Mouse (Mus musculus) liver, embryonic 16.5 days (tissue): ENCODE measurements around the gene Hmcn1. TPM values are rescaled to one million over a fixed set of nuclear protein-coding genes. Genes with fewer than 3 reads are reported as not detected.

Source experiments
- ATAC-seq: fragments of 200-750 bp; cut with Nextera tagmentation; 2 replicates; pipeline ENCODE4 v1.8.0; 2017; ENCODE audit warnings: low read depth, mild to moderate bottlenecking, moderate number of reproducible peaks, moderate library complexity
- H3K27ac ChIP-seq: fragments of 300-500 bp; sonication (generic); 2 replicates; pipeline ENCODE4 v1.5.1; 2014; ENCODE audit warnings: mild to moderate bottlenecking, low read length
- H3K27me3 ChIP-seq: fragments of 300-500 bp; sonication (generic); 2 replicates; pipeline ENCODE4 v1.6.1; 2014; ENCODE audit warnings: low read depth, low read length, mixed read lengths; ENCODE audit not compliant: control insufficient read depth, insufficient read depth
- H3K36me3 ChIP-seq: fragments of 300-500 bp; sonication (generic); 2 replicates; pipeline ENCODE4 v1.6.1; 2014; ENCODE audit warnings: mild to moderate bottlenecking; ENCODE audit not compliant: control insufficient read depth, insufficient read depth
- H3K4me1 ChIP-seq: fragments of 300-500 bp; sonication (generic); 2 replicates; pipeline ENCODE4 v1.6.1; 2014; ENCODE audit warnings: low read depth, low read length, mixed read lengths; ENCODE audit not compliant: control insufficient read depth
- H3K4me2 ChIP-seq: fragments of 300-500 bp; sonication (generic); 2 replicates; pipeline ENCODE4 v1.6.1; 2014; ENCODE audit warnings: low read depth, low read length, mixed read lengths
- H3K4me3 ChIP-seq: fragments of 300-500 bp; sonication (generic); 2 replicates; pipeline ENCODE4 v1.5.1; 2014; ENCODE audit warnings: low read depth, mild to moderate bottlenecking, low read length
- H3K9ac ChIP-seq: fragments of 300-500 bp; sonication (generic); 2 replicates; pipeline ENCODE4 v1.6.1; 2014; ENCODE audit warnings: low read depth, low read length
- H3K9me3 ChIP-seq: fragments of 300-500 bp; sonication (generic); replicated peaks from 2 replicates; pipeline ENCODE4 v1.6.1; 2016; ENCODE audit warnings: low read length; ENCODE audit not compliant: control insufficient read depth
- WGBS: fragments of 180-500 bp; shearing (Covaris S2); extraction: QIAGEN DNeasy Blood & Tissue Kit; methylation state at CpG from one replicate; pipeline ENCODE4 v1.1.7; 2014; ENCODE audit not compliant: insufficient replicate concordance; 5-methylcytosine and 5-hydroxymethylcytosine counted together
- polyA plus RNA-seq: library from polyadenylated mRNA; unstranded; fragments of >200 nt; fragmentation: Nextera tagmentation; extraction: Ambion mirVana; gene quantifications from 2 replicates; pipeline ENCODE4 v1.2.1, GENCODE M21; 2015

Hmcn1 gene
- polyA plus RNA-seq, 1 experiment from 2014 or later = 2.0 TPM

GRCm38 (mm10) chr1:151033291-151033690 is 40.1 kb upstream of the Hmcn1 start:
- ATAC-seq = no peak

DNA sequence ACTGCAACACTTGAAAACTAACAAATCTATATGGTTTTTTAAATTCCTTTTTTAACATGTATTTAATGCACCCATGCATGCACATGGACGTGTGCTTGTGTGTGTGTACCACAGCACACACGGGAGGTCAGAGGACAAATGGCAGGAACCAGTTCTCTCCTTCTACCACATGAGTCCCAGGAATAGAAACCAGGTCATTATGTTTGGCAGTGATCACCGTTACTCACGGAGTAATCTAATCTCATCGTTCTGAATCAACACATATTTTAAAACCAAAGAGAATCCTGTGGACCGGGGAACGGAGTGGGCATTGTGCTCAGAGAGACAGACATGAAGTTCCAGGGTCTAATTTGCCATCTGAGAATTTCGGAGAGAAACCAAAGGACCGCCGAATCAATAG is 38.3 kb upstream of the Hmcn1 start:
- H3K4me3 ChIP-seq = no peak overlapping the region
- no peaks in the 10 kb centered on the region for H3K36me3 ChIP-seq
- no peaks in the 10 kb centered on the region for H3K9me3 ChIP-seq
- no peak overlapping the region for H3K4me2 ChIP-seq
- no peak for ATAC-seq
- 69% methylated on average over 10 of the region's 10 CpGs for WGBS
- H3K27me3 ChIP-seq = no peaks in the 10 kb centered on the region
- H3K27ac ChIP-seq = no peak overlapping the region
- H3K9ac ChIP-seq = no peak overlapping the region
- H3K4me1 ChIP-seq = no peaks in the 10 kb centered on the region

More at GRCm38 (mm10) chr1:151033291-151033690, 40.1 kb upstream of the Hmcn1 start:
- Histone ChIP-seq H3K27me3 (no peaks in the 10 kb centered on the region), H3K4me3 (no peak overlapping the region), H3K27ac (no peak overlapping the region), H3K4me1 (no peaks in the 10 kb centered on the region), H3K36me3 (no peaks in the 10 kb centered on the region), H3K9me3 (no peaks in the 10 kb centered on the region), H3K9ac (no peak overlapping the region), H3K4me2 (no peak overlapping the region)

- Histone ChIP-seq H3K4me2 (no peak overlapping the region), H3K27me3 (no peaks in the 10 kb centered on the region), H3K27ac (no peak overlapping the region), H3K9ac (no peak overlapping the region), H3K36me3 (no peaks in the 10 kb centered on the region), H3K4me3 (no peak overlapping the region), H3K4me1 (no peaks in the 10 kb centered on the region), H3K9me3 (no peaks in the 10 kb centered on the region)
- 67% methylated on average over 8 of the region's 8 CpGs for WGBS
- no peak for ATAC-seq
Measured at GRCm38 (mm10) chr1:151031086-151031485, 37.9 kb upstream of the Hmcn1 start.

- no peaks in the 10 kb centered on the region for H3K9me3 ChIP-seq
- no peaks in the 10 kb centered on the region for H3K4me1 ChIP-seq
- H3K36me3 ChIP-seq = no peaks in the 10 kb centered on the region
- peak overlapping the region; percentile 26; the same call in 1 of the 2 replicates for H3K27ac ChIP-seq
- peak; percentile 45; the same call in 1 of the 2 replicates for ATAC-seq
- 32% methylated on average over 19 of the region's 19 CpGs for WGBS
- peak overlapping the region; percentile 38 for H3K4me2 ChIP-seq
- no peak overlapping the region for H3K9ac ChIP-seq
- H3K4me3 ChIP-seq = 0 out of 2 replicates have a peak overlapping the region, but pooled peaks have one; percentile 9
- H3K27me3 ChIP-seq = no peaks in the 10 kb centered on the region
Measured at GRCm38 (mm10) chr1:151025049-151025773, 32.0 kb upstream of the Hmcn1 start.

- no peaks in the 10 kb centered on the region for H3K9me3 ChIP-seq
- WGBS = 55% methylated on average over 2 of the region's 2 CpGs
- ATAC-seq = no peak
Measured at GRCm38 (mm10) chr1:151019273-151019890, 26.1 kb upstream of the Hmcn1 start.

GRCm38 (mm10) chr1:151011056-151011455 is 17.8 kb upstream of the Hmcn1 start:
- Histone ChIP-seq H3K9me3 (no peaks in the 10 kb centered on the region), H3K4me3 (no peak overlapping the region), H3K27ac (no peak overlapping the region), H3K36me3 (no peaks in the 10 kb centered on the region), H3K4me2 (no peak overlapping the region), H3K4me1 (no peaks in the 10 kb centered on the region), H3K27me3 (no peaks in the 10 kb centered on the region), H3K9ac (no peak overlapping the region)
- no peak for ATAC-seq
- 26% methylated on average over 7 of the region's 7 CpGs for WGBS

More at GRCm38 (mm10) chr1:151019273-151019890, 26.1 kb upstream of the Hmcn1 start:
- H3K4me1 ChIP-seq = no peaks in the 10 kb centered on the region
- H3K9ac ChIP-seq = no peak overlapping the region
- no peaks in the 10 kb centered on the region for H3K27me3 ChIP-seq
- no peak overlapping the region for H3K4me3 ChIP-seq
- no peak overlapping the region for H3K27ac ChIP-seq
- no peaks in the 10 kb centered on the region for H3K36me3 ChIP-seq
- no peak overlapping the region for H3K4me2 ChIP-seq

DNA sequence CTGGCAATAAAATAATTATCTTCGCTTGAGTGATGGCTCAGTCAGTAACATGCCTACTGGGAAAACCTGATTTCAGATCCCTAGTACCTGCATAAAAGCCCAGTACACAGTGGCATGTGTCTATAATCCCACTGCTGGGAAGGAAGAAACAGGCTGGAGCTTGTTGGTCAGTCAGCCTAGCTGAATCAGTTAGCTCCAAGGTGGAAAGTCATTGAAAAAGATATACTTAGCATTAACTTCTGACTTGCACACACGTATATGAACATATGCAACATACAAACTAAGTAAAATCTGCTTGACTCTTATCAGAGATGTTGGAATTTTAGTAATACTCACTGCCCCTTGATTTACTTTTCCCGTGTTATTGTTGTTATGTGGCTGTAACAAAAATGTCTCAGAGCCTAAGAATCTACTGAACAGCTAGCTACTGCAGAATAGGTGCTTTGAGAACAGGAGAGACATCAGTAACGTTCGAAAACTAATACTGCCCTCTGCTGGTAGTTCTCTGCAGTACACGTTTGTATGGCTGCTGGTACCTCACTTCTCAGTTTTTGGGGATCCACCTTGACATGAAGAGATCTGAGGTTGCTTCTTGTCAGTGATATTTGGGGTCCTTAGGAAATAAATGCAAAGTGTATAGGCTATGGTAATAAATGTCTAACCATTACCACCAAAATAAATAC is 16.0 kb upstream of the Hmcn1 start:
- Histone ChIP-seq H3K4me2 (no peak overlapping the region), H3K27ac (no peak overlapping the region), H3K4me3 (no peak overlapping the region), H3K36me3 (no peaks in the 10 kb centered on the region), H3K9me3 (no peaks in the 10 kb centered on the region), H3K9ac (no peak overlapping the region), H3K4me1 (no peaks in the 10 kb centered on the region), H3K27me3 (no peaks in the 10 kb centered on the region)
- 23% methylated on average over 6 of the region's 6 CpGs for WGBS
- ATAC-seq = no peak

DNA sequence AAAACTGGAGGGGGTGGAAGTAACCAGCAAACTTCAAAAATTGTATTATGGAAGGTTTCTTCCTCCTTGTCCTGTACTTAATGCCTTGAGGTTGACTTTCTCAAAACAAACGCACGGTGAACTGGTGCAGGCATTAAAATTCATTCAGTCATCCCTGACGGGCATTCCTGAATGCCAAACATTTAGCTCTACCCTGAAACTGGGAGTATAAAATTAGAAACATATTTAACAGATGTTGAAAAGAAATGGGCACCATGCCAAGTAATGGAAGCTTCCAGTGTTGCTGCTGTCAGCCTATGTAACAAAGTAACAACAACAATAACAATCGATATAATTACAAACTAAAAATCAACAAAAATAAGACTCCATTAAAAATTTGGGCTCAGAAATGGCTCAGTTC is 14.5 kb upstream of the Hmcn1 start:
- no peaks in the 10 kb centered on the region for H3K4me1 ChIP-seq
- H3K9ac ChIP-seq = no peak overlapping the region
- no peak overlapping the region for H3K27ac ChIP-seq
- no peaks in the 10 kb centered on the region for H3K36me3 ChIP-seq
- no peak for ATAC-seq
- no peak overlapping the region for H3K4me3 ChIP-seq
- H3K9me3 ChIP-seq = no peaks in the 10 kb centered on the region
- no peak overlapping the region for H3K4me2 ChIP-seq
- 64% methylated on average over 4 of the region's 4 CpGs for WGBS
- H3K27me3 ChIP-seq = no peaks in the 10 kb centered on the region

DNA sequence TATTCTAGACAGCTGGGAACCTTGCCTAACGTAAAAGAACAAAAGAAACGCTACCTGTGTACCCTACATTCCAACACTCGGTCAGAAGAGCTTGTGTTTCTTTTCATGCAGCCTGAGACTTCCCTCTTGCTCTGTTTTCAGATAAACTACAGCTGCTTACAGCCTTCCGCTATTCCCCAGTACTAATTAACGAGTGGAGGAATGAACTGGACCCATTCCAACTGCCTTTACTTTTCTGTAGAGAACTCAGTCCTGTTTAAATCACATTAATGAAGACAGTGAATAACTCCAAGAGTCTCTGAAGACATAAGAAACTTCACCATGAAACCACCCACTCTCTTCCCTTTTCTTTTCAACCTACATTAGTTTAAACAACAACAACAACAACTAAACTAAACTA is 10.8 kb upstream of the Hmcn1 start:
- ATAC-seq = no peak
- no peak overlapping the region for H3K27ac ChIP-seq
- no peak overlapping the region for H3K9ac ChIP-seq
- H3K4me1 ChIP-seq = no peaks in the 10 kb centered on the region
- no peaks in the 10 kb centered on the region for H3K27me3 ChIP-seq
- no peak overlapping the region for H3K4me2 ChIP-seq
- H3K9me3 ChIP-seq = no peaks in the 10 kb centered on the region
- no peaks in the 10 kb centered on the region for H3K36me3 ChIP-seq
- H3K4me3 ChIP-seq = no peak overlapping the region
- 61% methylated on average over 5 of the region's 5 CpGs for WGBS
